Mouse (Mus musculus) ovary, postnatal 36 days (tissue): ENCODE results near the gene Tmem132c.

ENCODE experiments used
- DNase-seq: peaks from one replicate; pipeline ENCODE4 v3.0.0; 2022; ENCODE audit warnings: low spot score, mixed read lengths

The Tmem132c gene

DNA sequence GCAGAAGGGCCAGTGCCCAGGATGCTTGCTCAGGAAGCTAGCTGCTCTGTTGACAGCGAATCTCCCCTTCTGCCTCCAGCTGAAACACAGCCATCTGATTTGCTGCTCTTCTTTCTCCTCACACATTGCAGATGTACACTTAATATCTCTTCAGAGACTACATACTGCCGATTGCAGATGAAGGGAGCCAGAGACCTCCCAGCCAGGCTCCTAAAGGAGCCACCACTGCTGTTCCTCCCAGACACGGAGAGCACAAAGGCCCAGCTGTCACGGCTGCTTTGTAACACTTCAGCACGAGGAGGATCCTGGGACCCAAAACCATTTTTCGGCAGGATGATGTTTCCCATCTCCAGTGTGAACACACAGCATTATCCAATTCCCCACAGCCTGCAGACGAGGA, 255.3 kb downstream of the Tmem132c start:
- DNase-seq: no peak

- DNase-seq: no peak
Observed at GRCm38 (mm10) chr5:127499151-127499827, 257.7 kb downstream of the Tmem132c start.

GRCm38 (mm10) chr5:127502838-127503237, 261.2 kb downstream of the Tmem132c start:
- no peak for DNase-seq

DNA sequence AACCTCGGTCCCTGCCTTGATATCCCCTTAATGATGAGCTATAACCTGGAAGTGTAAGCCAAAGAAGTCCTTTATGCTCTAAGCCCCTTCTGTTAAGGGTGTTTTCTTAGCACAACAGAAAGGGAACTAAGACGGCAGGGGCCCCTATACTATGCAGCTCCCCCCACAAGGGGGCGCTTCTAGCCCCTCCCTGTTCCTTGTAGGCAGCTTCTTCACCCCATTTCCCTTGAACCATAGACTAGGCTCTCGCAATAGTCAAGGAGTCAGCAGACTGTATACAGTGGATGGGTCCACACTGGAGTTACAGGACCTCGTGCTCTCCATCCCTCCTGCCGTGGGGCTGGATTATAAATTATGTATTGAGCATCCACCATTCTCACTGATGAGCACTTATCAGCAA, 264.1 kb downstream of the Tmem132c start:
- no peak for DNase-seq

- DNase-seq: no peak
Observed at GRCm38 (mm10) chr5:127511653-127512052, 270.0 kb downstream of the Tmem132c start.

DNA sequence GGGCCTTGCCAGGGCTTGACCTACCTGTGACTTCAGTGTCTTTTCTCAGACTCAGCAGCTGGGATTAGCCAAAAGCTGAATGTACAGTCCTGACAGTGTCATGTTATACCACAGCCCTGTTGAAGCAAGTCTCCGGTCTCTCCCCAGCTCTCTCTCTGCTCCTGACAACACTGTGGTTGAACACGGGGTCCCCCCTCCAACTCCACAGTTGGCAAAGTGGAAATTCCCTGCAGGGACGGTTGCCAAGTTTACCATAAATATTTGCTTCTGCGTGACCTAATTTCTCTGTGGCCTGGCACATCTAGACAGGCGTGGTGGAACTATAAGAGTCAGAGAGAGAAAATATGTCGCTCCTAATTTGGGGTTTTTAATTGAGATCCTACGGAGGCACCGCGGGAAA, 274.4 kb downstream of the Tmem132c start:
- DNase-seq: no peak

DNA sequence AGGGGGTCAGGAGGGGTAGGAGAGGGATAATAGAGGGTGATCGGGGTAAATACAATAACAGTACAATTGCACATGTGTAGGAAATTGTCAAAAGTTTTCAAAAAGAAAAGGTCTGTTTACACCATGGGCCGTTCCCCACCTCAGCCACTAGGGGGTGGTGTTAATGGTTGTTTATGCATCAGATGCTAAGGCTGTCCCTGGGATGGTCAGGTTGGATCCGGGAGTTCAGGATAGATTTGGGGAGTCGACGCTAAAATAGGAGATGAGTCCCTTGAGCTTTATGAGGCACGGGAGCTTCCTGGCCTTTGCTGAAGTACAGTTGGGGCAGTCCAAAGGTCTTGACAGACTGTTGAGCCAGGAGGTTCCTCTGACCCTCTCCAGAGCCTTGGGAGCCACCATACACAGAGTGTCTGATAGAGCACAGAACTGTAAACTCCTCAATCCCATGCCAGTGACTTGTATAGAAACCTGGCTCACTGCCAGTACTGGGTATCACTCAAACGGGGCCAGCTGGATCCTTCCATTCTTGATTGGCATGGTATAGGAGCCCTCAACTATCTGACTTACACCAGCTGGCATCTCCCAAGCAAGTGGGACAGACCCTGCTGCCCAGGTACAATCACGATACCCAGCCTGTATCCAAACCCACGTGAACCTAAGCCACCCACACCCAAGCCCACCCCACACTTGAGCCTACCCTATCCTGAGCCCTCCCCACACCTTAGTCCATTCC, 281.3 kb downstream of the Tmem132c start:
- no peak for DNase-seq

GRCm38 (mm10) chr5:127527344-127527974, 285.9 kb downstream of the Tmem132c start:
- no peak for DNase-seq

GRCm38 (mm10) chr5:127537508-127537907, 295.9 kb downstream of the Tmem132c start:
- DNase-seq: no peak

- no peak for DNase-seq
Observed at GRCm38 (mm10) chr5:127546585-127546991, 305.0 kb downstream of the Tmem132c start.

DNA sequence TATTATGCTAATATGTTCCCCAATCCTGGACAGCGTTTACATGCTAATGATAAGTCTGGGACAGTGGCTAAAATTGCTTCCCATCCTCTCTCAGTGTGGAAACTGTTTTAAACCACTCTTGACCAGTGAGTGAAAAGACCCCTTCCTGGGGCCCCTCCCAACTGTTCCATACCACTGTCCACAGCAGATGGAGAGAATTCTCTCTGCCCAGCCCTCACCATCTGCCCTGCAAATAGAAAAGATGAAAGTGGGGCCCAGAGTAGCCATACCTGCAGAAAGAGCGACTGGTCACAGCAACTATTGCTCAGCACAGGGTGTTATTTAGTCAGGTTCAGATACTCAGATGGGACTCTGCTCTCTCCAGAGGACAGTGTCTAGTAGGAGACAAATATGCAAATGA, 306.5 kb downstream of the Tmem132c start:
- DNase-seq: no peak

GRCm38 (mm10) chr5:127561086-127561485, 319.5 kb downstream of the Tmem132c start:
- DNase-seq: no peak

- DNase-seq: no peak
Observed at GRCm38 (mm10) chr5:127567165-127567741, 325.6 kb downstream of the Tmem132c start.

GRCm38 (mm10) chr5:127577419-127577818, 335.8 kb downstream of the Tmem132c start:
- no peak for DNase-seq

DNA sequence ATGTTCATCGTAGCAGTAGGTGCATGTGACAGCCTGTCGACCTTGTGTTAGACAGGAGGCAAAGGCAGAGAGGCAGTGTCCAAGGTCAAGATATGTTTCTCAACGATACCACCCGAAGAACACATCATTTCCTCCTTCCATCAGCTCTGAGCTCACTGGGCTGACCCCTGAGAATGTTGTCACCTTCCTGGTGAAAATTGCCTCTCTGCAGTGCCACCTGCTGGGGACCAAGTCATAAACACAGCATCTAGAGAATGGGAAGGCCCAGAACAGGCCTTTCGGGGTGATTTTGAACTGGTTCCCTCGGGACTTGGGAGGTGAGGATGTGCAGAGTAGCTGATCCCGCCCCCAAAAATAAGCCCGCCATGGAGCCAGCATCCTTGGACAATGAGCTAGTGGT, 342.1 kb downstream of the Tmem132c start:
- no peak for DNase-seq

DNA sequence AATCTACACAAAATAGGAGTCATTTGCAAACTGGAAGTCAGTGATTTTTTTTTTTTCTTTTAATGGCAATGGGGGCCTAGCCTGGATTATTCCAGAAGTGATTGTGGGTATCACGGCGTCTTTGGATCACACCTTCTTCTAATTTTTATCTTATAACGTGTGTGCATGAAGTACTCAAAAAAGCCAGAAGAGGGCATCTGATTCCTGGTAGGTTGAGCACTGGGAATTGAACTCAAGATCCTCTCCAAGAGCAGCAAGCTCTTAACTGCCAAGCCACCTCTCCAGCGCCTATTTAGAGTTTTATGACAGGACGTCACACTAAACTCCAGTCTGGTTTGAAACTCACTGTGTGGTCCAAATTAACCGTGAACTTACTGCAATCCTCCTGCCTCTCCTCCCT, 346.2 kb downstream of the Tmem132c start:
- no peak for DNase-seq

GRCm38 (mm10) chr5:127592406-127592805, 350.8 kb downstream of the Tmem132c start:
- DNase-seq: no peak

DNA sequence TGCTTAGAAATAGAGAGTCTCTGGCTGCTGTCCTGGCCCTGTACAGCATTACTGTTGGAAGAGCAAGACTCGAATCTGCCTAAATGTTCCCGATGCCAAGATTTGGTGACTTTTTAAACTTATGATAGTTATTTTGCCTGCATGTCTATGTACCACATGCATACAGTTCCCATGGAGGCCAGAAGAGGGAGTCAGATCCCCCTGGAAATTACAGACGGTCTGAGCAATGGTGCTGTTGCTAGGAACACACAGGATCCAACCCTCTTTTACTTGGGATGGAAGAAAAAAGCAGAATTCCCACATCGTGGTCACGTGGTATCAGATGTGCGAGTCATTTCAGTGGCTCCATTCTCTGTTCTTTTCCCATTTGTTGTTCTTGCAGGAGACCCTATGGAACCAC, 351.2 kb downstream of the Tmem132c start:
- DNase-seq: no peak

- DNase-seq: no peak
Observed at GRCm38 (mm10) chr5:127595676-127596075, 354.1 kb downstream of the Tmem132c start.

GRCm38 (mm10) chr5:127596862-127597261, 355.3 kb downstream of the Tmem132c start:
- no peak for DNase-seq

DNA sequence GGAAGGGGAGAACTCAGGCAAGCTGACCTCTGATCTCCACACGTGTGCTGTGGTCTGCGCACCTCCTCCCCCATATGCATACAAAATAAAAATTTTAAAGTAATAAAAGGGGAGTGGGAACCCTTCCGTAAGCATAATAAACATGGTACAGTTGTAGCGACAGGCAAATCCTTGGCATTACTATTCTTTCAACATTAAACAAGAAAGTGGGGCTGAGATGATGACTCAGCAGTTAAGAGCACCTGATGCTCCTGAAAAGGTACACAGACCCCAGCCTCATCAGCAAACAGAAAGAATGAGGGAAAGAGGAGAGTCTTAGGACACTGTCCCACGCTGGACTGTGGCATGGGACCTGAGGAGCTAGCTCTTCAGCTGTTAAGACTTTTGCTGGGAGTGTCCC, 361.4 kb downstream of the Tmem132c start:
- no peak for DNase-seq

- no peak for DNase-seq
Observed at GRCm38 (mm10) chr5:127607507-127607906, 365.9 kb downstream of the Tmem132c start.

GRCm38 (mm10) chr5:127609191-127609714, 367.6 kb downstream of the Tmem132c start:
- DNase-seq: no peak
